Mouse (Mus musculus) retina, embryonic 14.5 days (tissue): ENCODE results near the gene Gm45713.
"Not testable (repeated sequence)": the region's sequence is repeated elsewhere in the genome, so short reads cannot be mapped to it uniquely, and the experiment has no call there.

Experiments used
- DNase-seq: peaks from one replicate; pipeline ENCODE4 v3.0.0-alpha.2; 2015; ENCODE audit warnings: low spot score

The Gm45713 gene

DNA sequence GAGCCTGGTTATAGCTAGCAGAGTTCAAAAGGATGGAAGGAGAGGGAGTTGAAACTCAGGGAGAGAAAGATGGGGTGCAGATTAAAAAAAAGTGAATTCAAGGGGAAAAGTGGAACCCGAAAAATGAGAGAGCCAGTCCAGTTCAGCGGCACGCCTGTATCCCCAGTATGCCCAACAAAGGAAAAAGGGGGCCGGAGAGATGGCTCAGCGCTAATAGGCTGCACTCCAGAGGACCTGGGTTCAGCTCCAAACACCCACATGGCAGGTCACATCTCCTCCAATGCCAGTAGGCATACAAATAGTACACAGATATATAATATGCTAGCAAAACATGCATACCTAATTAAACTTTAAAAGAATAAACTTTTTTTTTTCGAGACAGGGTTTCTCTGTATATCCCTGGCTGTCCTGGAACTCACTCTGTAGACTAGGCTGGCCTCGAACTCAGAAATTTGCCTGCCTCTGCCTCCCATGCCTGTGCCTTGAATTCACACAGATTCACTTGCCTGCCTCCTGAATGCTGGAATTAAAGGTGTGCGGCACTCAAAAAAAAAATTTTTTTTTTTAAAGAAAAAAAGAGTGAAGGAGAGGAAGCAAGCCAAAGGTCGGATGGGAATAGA, 27.1 kb upstream of the Gm45713 start:
- DNase-seq, result no peak

DNA sequence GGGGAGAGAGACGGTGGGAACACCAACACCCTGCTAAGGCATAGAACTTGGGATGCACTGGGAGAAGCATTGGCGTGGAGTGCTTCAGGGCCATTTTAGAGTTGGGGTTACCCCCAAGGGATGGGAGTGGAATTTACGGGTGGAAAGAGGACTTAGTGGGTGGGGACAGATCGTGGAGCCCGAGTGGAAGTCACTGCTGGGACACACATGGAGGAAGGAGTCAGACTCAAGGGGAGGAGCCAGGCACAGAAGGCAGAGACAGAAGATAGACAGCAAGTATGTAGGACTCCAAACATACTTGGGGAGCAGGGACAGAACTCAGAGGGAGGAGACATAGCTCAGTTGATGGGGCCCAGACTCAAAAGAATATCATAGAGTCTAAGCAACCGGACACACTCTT, 26.5 kb upstream of the Gm45713 start:
- DNase-seq, result no peak

DNA sequence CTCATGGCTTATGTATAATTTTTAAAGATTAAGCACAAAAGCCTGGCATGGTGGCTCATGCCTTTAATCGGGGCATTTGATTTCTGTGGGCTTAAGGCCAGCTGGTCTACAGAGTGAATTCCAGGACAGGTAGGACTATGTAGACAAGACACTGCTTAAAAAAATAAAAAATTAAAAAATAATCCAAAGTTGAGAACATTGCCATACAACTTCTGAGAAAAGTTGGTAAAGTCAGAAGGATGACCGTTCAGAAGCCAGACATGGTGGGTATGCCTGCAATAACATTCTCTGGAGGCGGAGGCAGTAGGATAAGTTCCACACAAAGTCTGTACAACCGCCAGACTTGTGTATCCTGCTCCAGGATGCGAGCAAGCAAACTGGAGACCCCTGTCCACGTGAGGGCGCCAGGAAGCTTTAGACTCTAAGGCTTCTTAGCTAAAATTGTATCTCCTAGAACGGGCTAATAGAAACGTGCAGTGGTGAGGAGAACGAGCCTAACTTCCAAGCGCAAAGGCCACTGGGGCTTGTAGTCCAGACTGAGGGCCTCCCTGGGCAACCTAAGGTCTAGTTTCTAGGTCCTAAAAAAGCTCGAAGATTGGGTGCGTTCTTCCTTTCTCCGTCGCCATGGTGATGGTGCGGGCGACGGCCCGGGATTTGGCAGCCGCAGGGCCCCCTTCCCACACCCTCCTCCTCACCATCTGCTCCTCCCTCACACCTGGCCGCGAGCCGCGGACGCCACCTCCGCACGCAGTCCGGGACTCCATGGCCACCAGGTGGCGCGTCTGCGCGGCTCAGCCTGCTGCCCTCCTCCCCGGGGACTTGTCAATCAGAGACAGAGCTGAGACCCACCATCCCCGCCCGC, 25.8 kb upstream of the Gm45713 start:
- DNase-seq, result peak; percentile 94

DNA sequence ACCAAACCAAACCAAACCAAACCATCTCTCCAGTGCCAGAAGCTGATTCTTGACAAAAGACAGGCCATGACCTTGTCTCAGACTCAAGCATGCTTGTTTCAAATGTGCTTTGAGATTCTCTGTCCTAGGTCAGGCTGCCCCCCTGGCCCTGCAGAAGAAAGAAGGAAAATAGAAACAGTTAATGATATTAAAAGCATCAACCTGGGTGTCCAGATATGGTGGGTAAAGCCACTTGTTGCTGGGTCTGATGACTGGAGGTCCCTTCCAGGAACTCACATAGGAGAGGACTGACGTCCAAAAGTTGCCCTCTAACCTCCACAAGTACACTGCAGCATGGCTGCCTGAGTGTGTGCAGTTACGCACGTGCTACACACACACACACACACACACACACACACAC, 24.8 kb upstream of the Gm45713 start:
- no peak for DNase-seq

DNA sequence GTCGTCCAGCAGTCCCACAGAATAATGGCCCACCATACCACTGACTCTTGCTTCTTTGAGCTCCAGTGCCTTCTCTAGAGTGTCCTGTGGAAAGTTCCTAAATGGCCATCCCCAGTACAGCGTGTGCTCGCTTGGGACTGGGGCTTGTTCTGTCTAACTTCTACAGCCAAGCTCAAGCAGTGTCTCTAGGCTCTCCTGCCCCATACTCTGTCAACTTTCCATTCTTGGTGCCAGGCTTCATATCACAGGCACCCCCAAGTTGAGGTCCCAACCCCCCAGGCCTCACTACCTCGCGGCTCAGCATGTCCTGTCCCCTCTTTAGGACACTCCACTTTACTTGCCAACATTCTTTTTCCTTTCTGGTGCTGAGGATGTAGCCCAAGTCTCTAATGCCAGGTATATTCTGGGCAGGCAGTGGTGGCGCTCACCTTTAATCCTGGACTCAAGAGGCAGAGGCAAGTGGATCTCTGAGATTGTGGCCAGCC, 24.3 kb upstream of the Gm45713 start:
- DNase-seq, result no peak

DNA sequence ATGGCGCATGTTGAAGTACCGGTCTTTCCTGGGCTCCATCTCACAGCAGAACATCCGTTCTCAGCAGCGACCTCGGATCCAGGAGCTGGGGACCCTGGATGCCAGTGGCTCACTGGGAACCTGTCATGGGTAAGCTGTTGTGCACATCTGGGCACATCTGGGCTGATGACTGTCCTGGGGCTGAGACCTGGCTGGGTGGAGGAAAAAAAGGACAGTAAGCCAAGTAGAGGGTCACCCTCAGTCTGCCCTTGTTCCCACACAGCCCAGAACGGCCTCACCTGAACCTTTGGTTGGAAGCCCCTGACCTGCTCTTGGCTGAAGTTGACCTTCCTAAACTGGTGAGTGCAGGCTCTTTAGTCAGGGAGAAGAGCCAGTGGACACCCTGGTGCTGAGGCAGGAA, 23.0 kb upstream of the Gm45713 start:
- no peak for DNase-seq

DNA sequence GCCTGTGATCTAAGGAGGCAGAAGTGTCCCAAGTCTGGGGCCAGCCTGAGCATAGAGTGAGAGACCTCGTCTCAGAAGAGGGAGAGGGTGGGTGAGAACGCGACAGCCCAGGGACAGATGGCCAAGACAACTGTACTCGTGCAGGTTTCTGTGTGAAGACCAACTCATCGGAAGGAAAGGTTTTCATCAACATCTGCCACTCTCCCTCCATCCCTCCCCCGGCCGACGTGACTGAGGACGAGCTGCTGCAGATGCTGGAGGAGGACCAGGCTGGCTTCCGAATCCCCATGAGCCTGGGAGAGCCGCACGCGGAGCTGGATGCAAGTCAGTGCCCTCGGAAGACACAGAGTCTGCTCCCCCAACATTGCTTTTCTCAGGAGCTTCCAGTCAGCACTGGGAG, 21.4 kb upstream of the Gm45713 start:
- DNase-seq, result no peak

DNA sequence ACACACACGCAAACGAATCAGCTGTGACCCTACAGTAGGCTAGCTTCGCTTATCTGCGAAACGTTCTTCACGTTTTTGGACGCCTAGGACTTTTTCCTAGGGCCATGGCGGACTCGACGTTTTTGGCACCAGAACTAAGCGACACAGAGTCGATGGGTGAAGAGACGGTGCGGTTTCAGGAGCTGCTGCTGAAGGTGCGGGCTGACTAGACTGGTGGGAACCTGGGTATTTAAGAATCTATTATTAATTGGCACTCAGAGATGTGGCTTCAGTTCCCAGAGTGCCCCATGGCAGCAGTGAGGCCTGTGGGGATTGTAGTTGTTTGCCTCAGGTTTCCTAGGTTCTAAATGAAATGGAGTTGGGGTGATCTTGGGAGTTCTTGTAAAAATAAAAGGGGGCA, 20.2 kb upstream of the Gm45713 start:
- no peak for DNase-seq

DNA sequence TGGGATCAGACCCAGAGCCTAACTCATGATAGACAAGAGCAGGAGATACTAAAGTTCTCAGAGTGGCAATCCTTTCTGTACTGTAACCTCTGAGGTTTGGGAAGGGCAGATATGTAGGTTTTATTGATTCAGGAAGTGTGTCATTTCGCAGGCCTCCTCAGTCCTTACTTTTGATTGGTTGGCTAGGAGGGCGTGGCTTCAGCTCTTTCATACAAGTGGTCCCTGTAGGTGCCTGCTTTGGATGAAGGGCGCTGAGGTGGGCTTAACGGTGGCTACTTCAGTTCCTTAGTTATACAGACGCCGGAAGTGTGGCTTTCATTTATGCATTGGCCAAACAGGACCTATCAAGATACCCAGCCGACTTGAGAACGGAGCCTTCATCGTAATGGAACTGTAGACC, 19.6 kb upstream of the Gm45713 start:
- no peak for DNase-seq

DNA sequence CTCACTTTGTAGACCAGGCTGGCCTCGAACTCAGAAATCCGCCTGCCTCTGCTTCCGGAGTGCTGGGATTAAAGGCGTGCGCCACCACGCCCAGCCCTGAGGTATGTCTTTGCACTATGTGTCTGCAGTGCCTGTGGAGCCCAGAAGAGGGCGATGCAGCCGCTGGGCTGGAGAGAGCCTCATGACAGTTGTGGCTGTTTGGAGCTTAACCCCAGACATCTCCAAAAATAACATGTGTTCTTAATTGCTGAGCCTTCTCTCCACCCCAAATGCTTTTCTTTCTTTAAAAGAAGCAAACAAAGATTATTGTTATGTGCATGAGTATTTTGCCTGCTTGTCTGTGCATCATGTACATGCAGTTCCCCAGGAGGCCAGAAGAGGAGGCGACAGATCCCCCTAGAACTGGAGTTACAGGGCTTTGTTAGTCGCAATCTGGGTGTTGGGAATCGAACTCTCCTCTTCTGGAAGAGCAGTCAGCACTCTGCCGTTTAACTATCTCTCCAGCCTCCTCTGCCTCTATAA, 19.0 kb upstream of the Gm45713 start:
- DNase-seq, result peak; percentile 63

DNA sequence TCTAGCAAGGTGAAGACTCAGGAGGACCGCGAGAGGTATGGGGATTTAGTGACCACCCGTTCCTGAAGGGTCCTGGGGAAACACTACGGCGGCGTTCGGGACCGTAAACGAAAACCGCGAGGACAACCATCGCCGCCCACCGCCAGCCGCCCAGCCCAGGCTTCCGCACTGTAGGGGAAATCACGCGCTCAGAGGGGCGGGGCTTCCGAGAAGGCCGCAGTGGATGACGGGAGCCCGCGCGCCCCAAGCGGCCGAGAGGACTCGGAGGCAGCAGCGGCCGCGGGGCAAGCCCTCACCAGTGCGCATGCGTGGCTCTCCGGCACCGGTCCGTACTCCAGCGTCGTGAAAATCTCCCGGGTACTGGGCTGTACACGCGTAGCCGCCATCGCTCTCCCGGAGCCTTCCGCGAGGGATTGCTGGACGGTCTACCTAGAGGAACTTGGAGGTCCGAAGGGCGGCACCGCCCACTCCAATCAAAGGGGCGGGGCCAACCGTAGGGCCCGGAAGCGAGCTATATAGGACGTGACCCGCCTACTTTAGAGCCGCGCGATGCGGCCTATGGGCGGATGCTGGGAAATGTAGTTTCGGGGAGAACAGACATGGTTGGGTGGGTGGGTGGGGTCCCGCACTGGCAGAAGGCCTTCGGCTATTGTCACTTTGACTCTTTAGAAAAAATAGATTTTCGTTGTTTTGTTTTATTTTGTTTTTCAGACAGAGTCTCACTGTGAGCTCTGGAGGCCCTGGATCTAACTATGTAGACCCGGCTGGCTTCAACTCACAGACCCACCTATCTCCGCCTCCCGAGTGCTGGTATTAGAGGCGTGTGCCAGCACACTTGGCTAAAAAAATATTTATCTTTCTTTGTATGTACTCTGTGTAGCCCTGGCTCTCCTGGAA, 18.3 kb upstream of the Gm45713 start, which contains the start of the genes Pih1d1 and Aldh16a1:
Gene Pih1d1 (plus strand): TSS at position 208 of the 897 bp plus-strand sequence.
Gene Aldh16a1 (minus strand): TSS at position 489 of the 897 bp plus-strand sequence.
- peak; percentile 98 for DNase-seq

DNA sequence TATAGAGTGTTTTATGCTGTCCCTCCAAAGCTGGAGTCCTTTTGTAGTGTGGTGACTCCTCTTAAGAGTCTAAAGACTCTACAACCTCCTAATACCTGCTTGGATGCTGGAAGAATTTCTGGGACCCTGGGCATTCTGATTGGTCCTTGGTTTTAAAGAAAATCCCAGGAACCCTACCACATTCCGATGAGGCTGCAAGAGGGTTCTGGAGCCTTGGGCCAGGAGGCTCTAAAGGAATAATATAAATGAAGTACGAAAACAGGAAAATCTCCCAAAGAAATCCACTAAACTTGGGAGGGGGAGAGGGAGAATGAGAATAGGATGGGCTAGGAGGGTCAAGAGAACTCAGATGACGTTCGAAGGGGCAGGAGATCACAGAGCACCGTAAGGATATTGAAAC, 17.6 kb upstream of the Gm45713 start:
- no peak for DNase-seq

DNA sequence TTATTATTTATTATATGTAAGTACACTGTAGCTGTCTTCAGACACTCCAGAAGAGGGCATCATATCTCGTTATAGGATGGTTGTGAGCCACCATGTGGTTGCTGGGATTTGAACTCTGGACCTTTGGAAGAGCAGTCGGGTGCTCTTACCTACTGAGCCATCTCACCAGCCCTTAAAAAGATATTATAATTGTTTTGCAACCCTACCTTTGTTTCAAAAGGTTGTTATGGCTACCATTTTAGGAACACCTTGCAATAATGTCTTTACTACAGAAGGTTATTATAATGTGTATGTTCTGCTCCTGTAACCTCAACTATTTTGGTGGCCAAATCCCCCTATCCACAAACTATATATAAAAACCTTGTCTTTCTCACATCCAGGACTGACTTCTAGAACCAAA, 17.0 kb upstream of the Gm45713 start:
- not testable (repeated sequence) for DNase-seq

DNA sequence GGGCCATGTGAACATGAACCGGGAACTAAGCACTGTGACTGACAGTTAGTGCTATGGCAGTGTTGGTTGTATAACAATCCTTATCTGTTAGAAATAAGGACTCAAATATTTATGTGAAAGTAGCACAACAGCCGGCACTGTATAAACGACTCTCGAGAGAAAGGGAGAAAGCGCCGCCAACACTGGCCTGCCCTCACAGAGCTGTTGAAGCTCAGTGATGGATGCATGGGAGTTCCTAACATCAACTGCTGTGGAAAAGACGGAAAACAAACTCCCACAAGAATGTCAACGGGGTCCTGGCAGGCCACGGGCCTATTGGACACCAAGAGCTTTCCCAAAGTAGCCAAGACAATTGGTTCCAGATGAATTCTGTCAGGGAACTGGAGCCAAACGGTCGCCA, 15.3 kb upstream of the Gm45713 start:
- DNase-seq, result no peak

DNA sequence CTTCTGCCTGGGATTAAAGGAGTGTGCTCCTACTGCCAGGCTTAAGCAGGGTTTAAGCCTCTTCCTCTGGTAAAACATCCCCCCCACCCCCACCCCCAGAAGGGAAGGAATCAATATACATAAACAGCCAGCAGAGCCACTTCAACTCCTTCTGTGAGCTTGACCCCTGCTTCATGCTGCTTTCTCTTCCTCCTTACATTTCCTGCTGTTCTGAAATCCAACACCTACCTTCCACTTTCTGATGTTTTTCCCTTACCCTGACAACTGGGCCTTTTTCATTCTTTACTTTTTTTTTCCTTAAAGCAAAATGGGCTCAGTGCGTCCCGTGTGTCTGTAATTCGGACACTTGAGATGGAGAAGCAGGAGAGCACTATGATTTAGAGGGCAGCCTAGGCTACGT, 14.3 kb upstream of the Gm45713 start:
- DNase-seq, result no peak

DNA sequence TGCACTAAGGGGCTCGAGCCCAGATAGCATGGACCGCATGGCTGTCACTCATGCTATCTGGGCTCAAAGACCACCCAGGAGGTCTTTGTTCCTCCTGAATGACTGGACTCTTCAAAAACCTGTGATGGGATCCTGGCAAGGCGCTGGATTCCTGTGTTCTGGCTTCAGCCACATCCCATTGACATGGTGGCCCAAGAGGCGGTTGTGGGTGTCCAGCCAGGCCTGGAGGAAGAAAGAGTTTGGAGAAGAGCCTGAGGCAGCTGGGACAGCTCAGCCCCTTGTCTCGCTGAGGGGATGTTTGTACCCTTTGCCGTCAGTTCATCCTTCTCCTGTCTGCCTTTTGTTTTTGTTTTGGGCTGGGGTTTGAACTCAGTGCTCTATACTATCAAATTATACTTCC, 13.5 kb upstream of the Gm45713 start:
- no peak for DNase-seq

DNA sequence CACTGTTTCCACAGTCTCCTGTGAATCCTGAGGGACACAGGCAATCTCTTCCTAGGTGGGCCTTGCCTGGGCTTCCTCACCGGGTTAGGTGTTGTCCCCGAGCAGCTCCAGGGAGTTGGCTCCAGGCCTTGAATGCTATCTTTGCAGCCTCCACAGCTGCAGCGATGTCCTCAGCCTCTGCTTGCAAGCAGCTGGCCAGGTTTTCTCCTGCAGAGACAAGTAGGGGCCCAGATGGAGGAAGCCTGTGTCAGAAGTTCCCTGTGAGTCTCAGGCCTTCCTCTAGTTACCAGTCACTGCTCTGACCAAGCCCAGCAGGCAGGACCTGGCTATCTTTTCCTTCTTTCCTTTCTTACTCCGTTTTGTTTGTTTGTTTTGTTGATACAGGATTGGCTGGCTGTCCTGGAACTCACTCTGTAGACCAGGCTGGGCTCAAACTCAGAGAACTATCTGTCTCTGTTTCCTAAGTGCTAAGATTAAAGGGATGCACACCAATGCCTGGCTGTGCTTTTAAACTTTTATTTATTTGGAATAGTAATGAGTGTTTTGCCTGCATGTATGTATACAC, 12.6 kb upstream of the Gm45713 start:
- no peak for DNase-seq

DNA sequence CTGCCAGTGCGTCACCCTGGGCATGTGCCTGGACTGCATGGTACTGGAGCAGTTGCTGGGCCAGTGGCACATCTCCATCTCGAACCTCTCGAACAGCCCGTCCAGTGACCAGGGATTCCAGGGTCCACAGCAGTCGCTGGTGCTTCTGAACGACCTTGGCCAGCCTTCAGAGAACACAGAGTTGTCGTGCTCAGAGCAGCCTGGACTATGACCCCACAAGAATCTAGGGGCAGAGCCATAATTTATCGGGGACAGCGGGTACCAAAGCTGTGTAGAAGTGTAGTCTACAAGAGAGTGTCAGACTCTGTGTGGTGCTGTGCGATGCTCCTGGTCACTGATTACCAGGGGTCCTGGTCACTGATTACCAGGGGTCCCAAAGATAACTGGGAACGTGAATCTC, 11.9 kb upstream of the Gm45713 start:
- no peak for DNase-seq

DNA sequence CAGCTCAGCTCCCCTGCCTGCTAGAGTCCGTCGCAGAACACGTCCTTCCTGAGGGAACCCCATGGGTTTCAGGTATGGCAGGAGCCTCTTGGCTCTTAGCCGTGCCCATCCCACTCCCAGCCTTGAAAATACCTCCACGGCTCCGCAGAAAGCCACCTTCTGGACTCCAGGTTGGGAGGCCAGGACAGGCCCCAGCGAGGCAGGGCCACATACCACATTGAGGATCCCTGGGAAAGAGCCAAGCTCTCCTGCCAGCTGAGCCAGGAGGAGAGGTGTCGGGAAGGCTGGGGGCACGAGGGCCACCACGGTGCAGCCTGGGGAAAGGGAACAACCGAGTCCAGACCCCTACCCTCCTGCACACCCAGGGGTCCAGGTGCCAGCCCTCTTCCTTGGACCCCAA, 11.2 kb upstream of the Gm45713 start:
- DNase-seq, result no peak

DNA sequence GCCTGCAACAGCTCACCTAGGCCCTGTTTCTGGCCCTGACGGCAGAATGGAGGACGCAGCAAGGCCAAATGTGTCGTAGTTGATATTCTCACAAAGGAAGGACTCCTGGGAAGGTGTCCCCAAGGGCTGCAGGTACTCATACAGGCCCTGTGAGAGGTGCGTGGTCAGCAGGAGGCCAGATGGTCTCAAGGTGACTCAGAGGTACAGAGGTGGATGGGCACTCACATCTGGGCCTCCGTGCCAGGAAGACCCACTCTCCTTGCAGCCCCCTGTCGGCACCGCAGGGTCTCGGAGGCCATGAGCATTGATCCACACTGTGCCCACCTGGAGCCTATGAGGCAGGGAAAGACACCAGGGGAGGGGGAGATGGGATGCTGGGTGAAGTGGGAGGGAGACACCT, 9.4 kb upstream of the Gm45713 start:
- no peak for DNase-seq

DNA sequence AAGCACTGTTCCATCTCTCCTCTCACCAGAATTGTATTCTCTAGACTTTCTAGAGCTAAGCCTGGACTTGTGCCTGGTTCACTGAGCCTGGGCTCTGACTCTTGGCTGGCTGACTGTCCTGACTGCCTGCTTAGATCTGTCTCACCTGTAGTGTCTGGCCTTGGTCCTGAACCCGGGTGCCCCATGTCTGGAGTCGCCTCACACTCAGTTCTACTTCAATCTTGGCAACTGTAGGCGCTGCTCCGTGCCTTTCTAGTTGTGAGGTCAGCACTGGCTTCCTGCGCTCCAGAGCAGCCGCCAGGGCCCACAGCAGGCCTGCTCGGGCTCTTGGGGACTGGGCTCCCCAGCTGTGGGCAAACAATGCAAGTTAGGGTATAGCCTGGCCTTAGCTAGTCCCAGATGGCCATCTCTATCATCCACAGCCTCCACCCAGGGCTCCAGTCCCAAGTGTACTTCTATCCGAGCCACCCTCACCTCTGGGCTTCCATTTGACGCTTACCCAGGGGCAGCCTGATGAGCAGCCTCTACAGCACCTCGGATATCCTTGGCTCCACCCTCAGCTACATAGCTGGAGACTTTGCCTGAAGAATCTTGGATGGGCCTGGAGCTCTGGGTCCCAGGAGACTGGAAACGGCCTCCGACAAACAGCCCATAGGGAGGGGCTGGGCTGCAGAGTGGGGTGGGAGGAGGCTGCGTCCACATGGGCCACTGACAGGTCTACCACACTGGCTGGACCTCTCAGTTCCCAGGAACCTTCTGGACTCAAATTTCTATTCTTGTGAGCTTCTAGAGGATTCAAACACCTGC, 8.5 kb upstream of the Gm45713 start:
- no peak for DNase-seq
